Mouse (Mus musculus) MEL (cell line): ENCODE data around the gene Susd6. TPM values are rescaled to one million over a fixed set of nuclear protein-coding genes. Genes with fewer than 3 reads are reported as not detected.
A peak's percentile ranks its signal among the peaks of the same experiment; 100 is the strongest.

ENCODE experiments used
- DNase-seq: peaks from one replicate; pipeline ENCODE4 v3.0.0; 2011; ENCODE audit warnings: low read depth, low spot score
- H3K27ac ChIP-seq: 2 replicates; pipeline ENCODE4 v1.5.1; 2012; ENCODE audit warnings: low read depth, mild to moderate bottlenecking, control low read depth, low read length, moderate library complexity; ENCODE audit not compliant: control insufficient read depth
- H3K27me3 ChIP-seq, 2 experiments: fragments of 150-350 bp in 1 of 2; sonication (generic) in 1 of 2; 2 replicates each; pipeline ENCODE4 v1.6.1; 2012; ENCODE audit warnings: low read length in 2 of 2, mild to moderate bottlenecking in 2 of 2, improper control_type of control experiment in 1 of 2, moderate library complexity in 1 of 2; ENCODE audit not compliant: insufficient read depth in 2 of 2, control insufficient read depth in 1 of 2
- H3K36me3 ChIP-seq, 2 experiments: 2 replicates each; pipeline ENCODE4 v1.6.1; 2012 to 2014; ENCODE audit warnings: low read length in 2 of 2, improper control_type of control experiment in 1 of 2, inconsistent platforms in 1 of 2, mild to moderate bottlenecking in 1 of 2; ENCODE audit not compliant: insufficient read depth in 2 of 2, control insufficient read depth in 1 of 2
- H3K4me1 ChIP-seq, 2 experiments: fragments of 150-350 bp in 1 of 2; sonication (generic) in 1 of 2; 2 replicates each; pipeline ENCODE4 v1.6.1; 2012; ENCODE audit warnings: low read length in 2 of 2, improper control_type of control experiment in 1 of 2, mild to moderate bottlenecking in 1 of 2; ENCODE audit not compliant: insufficient read depth in 2 of 2, control insufficient read depth in 1 of 2
- H3K4me3 ChIP-seq, 2 experiments: fragments of 150-350 bp in 1 of 2; sonication (generic) in 1 of 2; 2 replicates each; pipeline ENCODE4 v1.5.1; 2012; ENCODE audit warnings: low read depth in 2 of 2, low read length in 2 of 2, mild to moderate bottlenecking in 2 of 2, moderate library complexity in 2 of 2, control low read depth in 1 of 2, improper control_type of control experiment in 1 of 2; ENCODE audit not compliant: control insufficient read depth in 1 of 2, insufficient read depth in 1 of 2
- H3K79me2 ChIP-seq: 2 replicates; pipeline ENCODE4 v1.6.1; 2012; ENCODE audit warnings: mild to moderate bottlenecking, low read length, moderate library complexity; ENCODE audit not compliant: control insufficient read depth, poor library complexity, insufficient read depth
- H3K9ac ChIP-seq: 2 replicates; pipeline ENCODE4 v1.6.1; 2012; ENCODE audit warnings: low read depth, mild to moderate bottlenecking, control low read depth, low read length, moderate library complexity; ENCODE audit not compliant: control insufficient read depth, poor library complexity, severe bottlenecking
- H3K9me3 ChIP-seq: fragments of 150-350 bp; sonication (generic); replicated peaks from 2 replicates; pipeline ENCODE4 v1.6.1; 2012; ENCODE audit warnings: mild to moderate bottlenecking, low read length, improper control_type of control experiment, moderate library complexity; ENCODE audit not compliant: insufficient read depth
- BHLHE40 ChIP-seq: IDR thresholded peaks from 2 replicates; pipeline ENCODE4 v1.6.1; 2012; ENCODE audit warnings: low read depth, mild to moderate bottlenecking, inconsistent platforms, low read length, improper control_type of control experiment, borderline replicate concordance
- CHD2 ChIP-seq: IDR thresholded peaks from 2 replicates; pipeline ENCODE4 v1.6.1; 2011; ENCODE audit warnings: low read length, improper control_type of control experiment
- ELF1 ChIP-seq: IDR thresholded peaks from 2 replicates; pipeline ENCODE4 v1.6.1; 2014; ENCODE audit warnings: low read depth, mild to moderate bottlenecking, inconsistent platforms, low read length, improper control_type of control experiment, moderate library complexity
- EP300 ChIP-seq, 2 experiments: IDR thresholded peaks; 2 replicates each; pipeline ENCODE4 v1.6.1; 2011; ENCODE audit warnings: improper control_type of control experiment in 2 of 2, low read length in 2 of 2, low read depth in 1 of 2, mild to moderate bottlenecking in 1 of 2
- ETS1 ChIP-seq: IDR thresholded peaks from 2 replicates; pipeline ENCODE4 v1.6.1; 2012; ENCODE audit warnings: low read depth, mild to moderate bottlenecking, inconsistent platforms, low read length, improper control_type of control experiment, moderate library complexity
- GATA1 ChIP-seq: IDR thresholded peaks from 2 replicates; pipeline ENCODE4 v1.6.1; 2011; ENCODE audit warnings: low read depth, low read length, improper control_type of control experiment
- HCFC1 ChIP-seq: IDR thresholded peaks from 2 replicates; pipeline ENCODE4 v1.6.1; 2012; ENCODE audit warnings: low read depth, mild to moderate bottlenecking, inconsistent platforms, low read length, improper control_type of control experiment, moderate library complexity
- JUND ChIP-seq: IDR thresholded peaks from 2 replicates; pipeline ENCODE4 v1.6.1; 2011; ENCODE audit warnings: low read depth, mild to moderate bottlenecking, improper control_type of control experiment, low read length
- KAT2A ChIP-seq: conservative IDR thresholded peaks from 2 replicates; pipeline ENCODE4 v1.6.1; 2012; ENCODE audit warnings: low read depth, low read length, improper control_type of control experiment, inconsistent platforms
- MAFK ChIP-seq: IDR thresholded peaks from 2 replicates; pipeline ENCODE4 v1.6.1; 2011; ENCODE audit warnings: low read depth, mild to moderate bottlenecking, low read length, improper control_type of control experiment, borderline replicate concordance
- MAX ChIP-seq: IDR thresholded peaks from 2 replicates; pipeline ENCODE4 v1.6.1; 2011; ENCODE audit warnings: low read length, improper control_type of control experiment
- MXI1 ChIP-seq: IDR thresholded peaks from 2 replicates; pipeline ENCODE4 v1.6.1; 2011; ENCODE audit warnings: mild to moderate bottlenecking, low read depth, low read length, improper control_type of control experiment
- MYB ChIP-seq: IDR thresholded peaks from 2 replicates; pipeline ENCODE4 v1.6.1; 2011; ENCODE audit warnings: mild to moderate bottlenecking, low read depth, low read length, improper control_type of control experiment
- NELFE ChIP-seq: IDR thresholded peaks from 2 replicates; pipeline ENCODE4 v1.6.1; 2011; ENCODE audit warnings: low read depth, low read length, improper control_type of control experiment
- POLR2A ChIP-seq, 2 experiments: IDR thresholded peaks; 2 replicates each; pipeline ENCODE4 v1.6.1; 2011 to 2012; ENCODE audit warnings: low read length in 2 of 2, mild to moderate bottlenecking in 2 of 2, control low read depth in 1 of 2, improper control_type of control experiment in 1 of 2, low read depth in 1 of 2, moderate library complexity in 1 of 2; ENCODE audit not compliant: control insufficient read depth in 1 of 2, insufficient read depth in 1 of 2, poor library complexity in 1 of 2
- RAD21 ChIP-seq: IDR thresholded peaks from 2 replicates; pipeline ENCODE4 v1.6.1; 2011; ENCODE audit warnings: mild to moderate bottlenecking, low read depth, low read length, improper control_type of control experiment
- RCOR1 ChIP-seq: IDR thresholded peaks from 2 replicates; pipeline ENCODE4 v1.6.1; 2012; ENCODE audit warnings: low read depth, mild to moderate bottlenecking, inconsistent platforms, low read length, improper control_type of control experiment
- SIN3A ChIP-seq: IDR thresholded peaks from 2 replicates; pipeline ENCODE4 v1.6.1; 2012; ENCODE audit warnings: low read length, improper control_type of control experiment, inconsistent platforms
- SMC3 ChIP-seq: IDR thresholded peaks from 2 replicates; pipeline ENCODE4 v1.6.1; 2011; ENCODE audit warnings: low read depth, low read length, improper control_type of control experiment
- TAL1 ChIP-seq: IDR thresholded peaks from 2 replicates; pipeline ENCODE4 v1.6.1; 2012; ENCODE audit warnings: mild to moderate bottlenecking, inconsistent platforms, low read length, moderate library complexity, mixed read lengths
- TCF12 ChIP-seq: IDR thresholded peaks from 2 replicates; pipeline ENCODE4 v1.6.1; 2014; ENCODE audit warnings: low read depth, mild to moderate bottlenecking, inconsistent platforms, low read length, improper control_type of control experiment, moderate library complexity
- UBTF ChIP-seq: IDR thresholded peaks from 2 replicates; pipeline ENCODE4 v1.6.1; 2012; ENCODE audit warnings: low read depth, mild to moderate bottlenecking, inconsistent platforms, low read length, improper control_type of control experiment, moderate library complexity, borderline replicate concordance; ENCODE audit not compliant: insufficient read depth
- ZMIZ1 ChIP-seq: IDR thresholded peaks from 2 replicates; pipeline ENCODE4 v1.6.1; 2012; ENCODE audit warnings: low read depth, mild to moderate bottlenecking, inconsistent platforms, low read length, improper control_type of control experiment, moderate library complexity
- ZNF384 ChIP-seq: IDR thresholded peaks from 2 replicates; pipeline ENCODE4 v1.6.1; 2012; ENCODE audit warnings: low read depth, mild to moderate bottlenecking, inconsistent platforms, low read length, improper control_type of control experiment
- polyA plus RNA-seq, 2 experiments: library from polyadenylated mRNA; stranded (reverse) in 1 of 2; unstranded in 1 of 2; fragments of >175 nt in 1 of 2; fragments of >200 nt in 1 of 2; gene quantifications; 2 replicates each; pipeline versions ENCODE4 v1.2.1 to v1.2.4; 2012; ENCODE audit warnings: low replicate concordance in 2 of 2, low read depth in 1 of 2; ENCODE audit not compliant: insufficient read length in 2 of 2, insufficient read depth in 1 of 2, missing spikeins in 1 of 2
- total RNA-seq: library from RNA; depleted of rRNA; stranded (reverse); fragments of 300-350 nt; gene quantifications from 2 replicates; pipeline ENCODE4 v1.2.3, GENCODE M21; 2012

Susd6 gene
- total and polyA plus RNA-seq, 3 experiments = 12.2 to 22.4 TPM; not detected in 1

- peaks cover 10 to 15% of the 10 kb centered on the region in 2 experiments for H3K4me1 ChIP-seq
- H3K27me3 ChIP-seq = no peaks in the 10 kb centered on the region
- no peaks in the 10 kb centered on the region for H3K9me3 ChIP-seq
- no peak for DNase-seq
- H3K9ac ChIP-seq = no peak overlapping the region
- H3K4me3 ChIP-seq = no peak overlapping the region
- TF ChIP-seq KAT2A (no peak), EP300 (IDR thresholded peaks at IDR 0.05; ENCODE audit: low read depth in 1 of 2, low read length in 2 of 2) (no peak)
- TF ChIP-seq, all 39 proteins: peak for 0
- H3K36me3 ChIP-seq = peaks cover 0 to 20% of the 10 kb centered on the region in 2 experiments; a peak in 2 of 4 replicates
- H3K79me2 ChIP-seq = peaks cover 20% of the 10 kb centered on the region
- H3K27ac ChIP-seq = no peak overlapping the region
Observed at GRCm38 (mm10) chr12:80843651-80844444, 53.5 kb downstream of the Susd6 start.

DNA sequence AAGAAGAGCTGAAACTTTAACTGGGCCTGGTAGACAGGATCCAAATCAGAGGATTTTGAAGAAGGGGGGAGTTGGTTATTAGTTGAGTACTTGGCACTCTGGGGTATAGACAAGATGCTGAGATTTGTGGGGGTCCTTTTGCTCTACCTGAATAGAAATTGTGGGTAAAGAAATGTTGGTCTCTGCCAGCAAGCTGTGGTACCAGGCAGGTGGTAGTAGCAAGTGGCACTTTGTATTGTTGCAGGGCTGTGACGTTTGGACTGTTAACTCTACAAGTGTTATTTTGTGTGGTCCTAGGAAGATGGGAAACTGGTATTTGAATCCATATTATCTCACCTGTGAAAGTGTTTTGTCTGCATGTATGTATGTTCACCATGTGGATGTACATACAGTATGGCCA, 55.6 kb downstream of the Susd6 start:
- H3K36me3 ChIP-seq = peaks cover 0 to 23% of the 10 kb centered on the region in 2 experiments; a peak in 2 of 4 replicates
- H3K9me3 ChIP-seq = no peaks in the 10 kb centered on the region
- no peak for DNase-seq
- H3K4me1 ChIP-seq = peaks cover 10 to 15% of the 10 kb centered on the region in 2 experiments
- no peak overlapping the region for H3K9ac ChIP-seq
- H3K4me3 ChIP-seq = no peak overlapping the region
- no peak overlapping the region for H3K27ac ChIP-seq
- peaks cover 11% of the 10 kb centered on the region for H3K79me2 ChIP-seq
- no peak for TF ChIP-seq NELFE
- TF ChIP-seq ZMIZ1 = no peak
- TF ChIP-seq GATA1 = no peak
- no peak for TF ChIP-seq RCOR1
- no peak for TF ChIP-seq UBTF
- no peaks in the 10 kb centered on the region for H3K27me3 ChIP-seq

DNA sequence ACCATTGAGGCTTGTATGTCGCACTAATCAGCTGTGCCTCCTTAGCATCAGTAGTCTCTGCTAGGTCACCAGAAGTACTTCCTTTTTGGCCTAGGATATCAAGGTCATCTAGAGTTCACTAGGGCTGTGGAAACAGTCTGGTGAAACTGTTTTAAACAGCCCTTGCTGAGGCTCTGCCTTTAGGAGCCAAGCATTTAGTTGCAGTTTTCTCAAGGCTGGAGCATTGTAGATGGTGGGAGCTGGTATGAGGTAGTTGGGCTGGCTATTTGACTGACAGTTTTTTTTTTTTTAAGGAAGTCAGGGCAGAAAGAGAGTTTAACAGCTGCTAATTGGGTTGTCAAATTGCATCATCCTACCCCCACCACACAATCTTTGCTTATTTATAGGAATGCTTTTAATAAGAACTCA, 56.6 kb downstream of the Susd6 start:
- Histone ChIP-seq H3K9me3 (no peaks in the 10 kb centered on the region), H3K4me1 (peaks cover 10 to 21% of the 10 kb centered on the region in 2 experiments), H3K4me3 (no peak overlapping the region), H3K27me3 (no peaks in the 10 kb centered on the region), H3K79me2 (peaks cover 8% of the 10 kb centered on the region), H3K36me3 (peaks cover 0 to 26% of the 10 kb centered on the region in 2 experiments; a peak in 2 of 4 replicates), H3K27ac (peak overlapping the region; percentile 70), H3K9ac (peak overlapping the region; percentile 33)
- DNase-seq = peak; percentile 78
- TF ChIP-seq SMC3 (no peak), JUND (no peak), ETS1 (peak; percentile 91), UBTF (no peak), MYB (0 out of 2 replicates have a peak, but pooled peaks have one; percentile 26), ZNF384 (peak; percentile 95), MAX (no peak), MAFK (no peak), POLR2A (IDR thresholded peaks at IDR 0.05; ENCODE audit: control insufficient read depth in 1 of 2, insufficient read depth in 1 of 2, low read depth in 1 of 2, low read length in 2 of 2, poor library complexity in 1 of 2) (no peak), GATA1 (no peak), HCFC1 (0 out of 2 replicates have a peak, but pooled peaks have one; percentile 32), SIN3A (peak; percentile 52; the same call in 1 of the 2 replicates), BHLHE40 (no peak), EP300 (IDR thresholded peaks at IDR 0.05; ENCODE audit: low read depth in 1 of 2, low read length in 2 of 2) (peak; percentile 26 to 53; a peak in 2 of 4 replicates), ELF1 (peak; percentile 38; the same call in 1 of the 2 replicates), CHD2 (no peak), RCOR1 (peak; percentile 42; the same call in 1 of the 2 replicates), MXI1 (no peak), ZMIZ1 (no peak), RAD21 (no peak), NELFE (no peak), TAL1 (no peak), TCF12 (peak; percentile 42; the same call in 1 of the 2 replicates)
